Mouse (Mus musculus): ENCODE measurements around the gene Cln3. TPM values are rescaled to one million over a fixed set of nuclear protein-coding genes. Genes with fewer than 3 reads are reported as not detected.

Cln3 gene
- polyA plus RNA-seq, 1 experiment from 2014 or later: 11.9 TPM

DNA sequence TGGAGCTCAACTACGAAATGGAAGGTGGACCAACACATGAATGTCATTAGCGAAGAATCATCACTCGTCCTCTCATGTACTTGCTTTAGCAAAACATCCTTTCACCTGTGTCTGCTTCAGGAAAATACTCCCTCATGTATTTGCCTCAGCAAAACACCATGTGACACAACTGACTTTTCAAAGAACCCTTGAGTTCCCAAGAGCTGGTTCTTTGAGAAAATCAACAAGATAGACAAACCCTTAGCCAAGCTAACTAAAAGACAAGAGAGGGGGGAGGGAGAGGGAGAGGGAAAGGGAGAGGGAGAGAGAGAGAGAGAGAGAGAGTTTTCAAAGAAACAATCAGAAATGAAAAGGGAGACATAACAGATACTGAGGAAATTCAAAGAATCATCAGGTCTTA, 62.3 kb downstream of the Cln3 start:
- no peaks in the 10 kb centered on the region for H3K27me3 ChIP-seq
- WGBS (ENCODE audit: insufficient replicate concordance): 62% methylated on average over 3 of the region's 3 CpGs
- H3K4me3 ChIP-seq (replicated peaks): no peak overlapping the region
- H3K9ac ChIP-seq: no peak overlapping the region
- no peak overlapping the region for H3K4me2 ChIP-seq
- no peak overlapping the region for H3K27ac ChIP-seq (replicated peaks)
- H3K36me3 ChIP-seq (replicated peaks): no peaks in the 10 kb centered on the region
- H3K9me3 ChIP-seq (replicated peaks): no peaks in the 10 kb centered on the region
- no peaks in the 10 kb centered on the region for H3K4me1 ChIP-seq (replicated peaks)
- ATAC-seq (ENCODE audit: insufficient read depth): no peak

Small RNAs within 50 kb of the gene (microRNA-seq; reads per million reads assigned to microRNA genes)
- 1.3 reads per million for gene Mir7059

Other genes with a start within 250 kb of the Cln3 start
- 5.7 and 7.0 TPM in 2 replicates for gene Lat, start 216.2 kb downstream of the Cln3 start, polyA plus RNA-seq (2015; fragmentation: Nextera tagmentation; extraction: Ambion mirVana)
- gene Spns1, start 208.4 kb downstream of the Cln3 start, polyA plus RNA-seq (2015; fragmentation: Nextera tagmentation; extraction: Ambion mirVana): 17.7 and 20.6 TPM in 2 replicates
- 2.0 and 2.9 TPM in 2 replicates for gene Nfatc2ip, start 189.1 kb downstream of the Cln3 start, polyA plus RNA-seq (2015; fragmentation: Nextera tagmentation; extraction: Ambion mirVana)
- gene Cd19, start 170.9 kb downstream of the Cln3 start, polyA plus RNA-seq (2015; fragmentation: Nextera tagmentation; extraction: Ambion mirVana): 2.3 and 3.1 TPM in 2 replicates
- gene Rabep2, start 157.1 kb downstream of the Cln3 start, polyA plus RNA-seq (2015; fragmentation: Nextera tagmentation; extraction: Ambion mirVana): 6.3 TPM in 2 replicates
- 9.8 and 16.5 TPM in 2 replicates for gene Atp2a1, start 122.7 kb downstream of the Cln3 start, polyA plus RNA-seq (2015; fragmentation: Nextera tagmentation; extraction: Ambion mirVana)
- gene Sh2b1, start 110.4 kb downstream of the Cln3 start, polyA plus RNA-seq (2015; fragmentation: Nextera tagmentation; extraction: Ambion mirVana): 13.6 and 15.1 TPM in 2 replicates
- gene Tufm, start 98.5 kb downstream of the Cln3 start, polyA plus RNA-seq (2015; fragmentation: Nextera tagmentation; extraction: Ambion mirVana): 81.2 and 96.3 TPM in 2 replicates
- 26.2 and 26.8 TPM in 2 replicates for gene Atxn2l, start 82.4 kb downstream of the Cln3 start, polyA plus RNA-seq (2015; fragmentation: Nextera tagmentation; extraction: Ambion mirVana)
- gene Eif3c, start 19.4 kb downstream of the Cln3 start, polyA plus RNA-seq (2015; fragmentation: Nextera tagmentation; extraction: Ambion mirVana): 79.3 and 86.2 TPM in 2 replicates
- 2.3 and 2.5 TPM in 2 replicates for gene Apobr, start 875 bp downstream of the Cln3 start, polyA plus RNA-seq (2015; fragmentation: Nextera tagmentation; extraction: Ambion mirVana)
- gene Il27, start 9.1 kb upstream of the Cln3 start, polyA plus RNA-seq (2015; fragmentation: Nextera tagmentation; extraction: Ambion mirVana): 0.12 and 0.18 TPM in 2 replicates
- 3.7 and 4.6 TPM in 2 replicates for gene Nupr1, start 45.0 kb upstream of the Cln3 start, polyA plus RNA-seq (2015; fragmentation: Nextera tagmentation; extraction: Ambion mirVana)
- gene Sgf29, start 63.5 kb upstream of the Cln3 start, polyA plus RNA-seq (2015; fragmentation: Nextera tagmentation; extraction: Ambion mirVana): 29.1 and 31.0 TPM in 2 replicates
- 37.8 and 52.1 TPM in 2 replicates for gene Sult1a1, start 90.6 kb upstream of the Cln3 start, polyA plus RNA-seq (2015; fragmentation: Nextera tagmentation; extraction: Ambion mirVana)
- 71.8 and 82.7 TPM in 2 replicates for gene Bola2, start 109.6 kb upstream of the Cln3 start, polyA plus RNA-seq (2015; fragmentation: Nextera tagmentation; extraction: Ambion mirVana)
- 3.0 TPM in 2 replicates for gene Slx1b, start 110.0 kb upstream of the Cln3 start, polyA plus RNA-seq (2015; fragmentation: Nextera tagmentation; extraction: Ambion mirVana)
- gene Coro1a, start 122.0 kb upstream of the Cln3 start, polyA plus RNA-seq (2015; fragmentation: Nextera tagmentation; extraction: Ambion mirVana): 109 and 118 TPM in 2 replicates
- 20.0 and 23.5 TPM in 2 replicates for gene Mapk3, start 173.8 kb upstream of the Cln3 start, polyA plus RNA-seq (2015; fragmentation: Nextera tagmentation; extraction: Ambion mirVana)
- gene Gdpd3, start 180.5 kb upstream of the Cln3 start, polyA plus RNA-seq (2015; fragmentation: Nextera tagmentation; extraction: Ambion mirVana): 0.74 and 0.84 TPM in 2 replicates
- gene Ypel3, start 191.1 kb upstream of the Cln3 start, polyA plus RNA-seq (2015; fragmentation: Nextera tagmentation; extraction: Ambion mirVana): 103 and 119 TPM in 2 replicates
- 0.50 and 0.79 TPM in 2 replicates for gene Tbx6, start 195.7 kb upstream of the Cln3 start, polyA plus RNA-seq (2015; fragmentation: Nextera tagmentation; extraction: Ambion mirVana)
- 107 and 113 TPM in 2 replicates for gene Ppp4c, start 206.7 kb upstream of the Cln3 start, polyA plus RNA-seq (2015; fragmentation: Nextera tagmentation; extraction: Ambion mirVana)
- not detected in 2 replicates for gene Fam57b, start 211.9 kb upstream of the Cln3 start, polyA plus RNA-seq (2015; fragmentation: Nextera tagmentation; extraction: Ambion mirVana)
- not detected in 2 replicates for gene 4930451I11Rik, start 245.8 kb upstream of the Cln3 start, polyA plus RNA-seq (2015; fragmentation: Nextera tagmentation; extraction: Ambion mirVana)